Mouse (Mus musculus): ENCODE data around the gene Phf14. TPM values are rescaled to one million over a fixed set of nuclear protein-coding genes. Genes with fewer than 3 reads are reported as not detected.
"Not testable (repeated sequence)": the region's sequence is repeated elsewhere in the genome, so short reads cannot be mapped to it uniquely, and the experiment has no call there.

Phf14 gene
- total RNA-seq (2012; rRNA removed) (23.1 and 25.7 TPM in 2 replicates), polyA plus RNA-seq (2012; ENCODE audit: insufficient read depth in 1 of 2, insufficient read length in 2 of 2, low read depth in 1 of 2, low replicate concordance in 2 of 2, missing spikeins in 1 of 2) (10 to 100 TPM; 29.6 to 58.7 TPM)

GRCm38 (mm10) chr6:11907269-11908032 lies at the start of gene Phf14, which contains the start of gene Ndufa4:
TSS of gene Phf14 (plus strand) at chr6:11907809.
TSS of gene Ndufa4 (minus strand) at chr6:11907497.
- peak within 1 kb of the TSS; percentile 78 to 87 for H3K4me3 ChIP-seq (ENCODE audit: control insufficient read depth in 1 of 2, insufficient read depth in 1 of 2, low read depth in 2 of 2, low read length in 2 of 2)
- DNase-seq (ENCODE audit: low read depth, low spot score): peak; percentile 94
- H3K79me2 ChIP-seq (ENCODE audit: control insufficient read depth, insufficient read depth, low read length, poor library complexity): peaks cover 28% of the 10 kb centered on the region
- peaks cover 3 to 12% of the 10 kb centered on the region in 2 experiments; a peak in 2 of 4 replicates for H3K4me1 ChIP-seq (ENCODE audit: control insufficient read depth in 1 of 2, insufficient read depth in 2 of 2, low read length in 2 of 2)
- H3K9ac ChIP-seq (ENCODE audit: control insufficient read depth, low read depth, low read length, poor library complexity, severe bottlenecking): peak within 1 kb of the TSS; percentile 95
- TF ChIP-seq CHD1 (IDR thresholded peaks at IDR 0.05; ENCODE audit: low read depth, low read length) (no peak), TCF12 (IDR thresholded peaks at IDR 0.05; ENCODE audit: low read depth, low read length) (peak; percentile 52), GATA1 (IDR thresholded peaks at IDR 0.05; ENCODE audit: low read depth, low read length) (no peak), NELFE (IDR thresholded peaks at IDR 0.05; ENCODE audit: low read depth, low read length) (peak; percentile 84), MAFK (IDR thresholded peaks at IDR 0.05; ENCODE audit: borderline replicate concordance, low read depth, low read length) (no peak), TBP (IDR thresholded peaks at IDR 0.05; ENCODE audit: low read depth, low read length) (peak; percentile 92), POLR2A (IDR thresholded peaks at IDR 0.05; ENCODE audit: control insufficient read depth in 1 of 2, insufficient read depth in 1 of 2, low read depth in 1 of 2, low read length in 2 of 2, poor library complexity in 1 of 2) (peak; percentile 83 to 94), ZNF384 (IDR thresholded peaks at IDR 0.05; ENCODE audit: low read depth, low read length) (no peak), ELF1 (IDR thresholded peaks at IDR 0.05; ENCODE audit: low read depth, low read length) (0 out of 2 replicates have a peak, but pooled peaks have one; percentile 24), POLR2AphosphoS5 (IDR thresholded peaks at IDR 0.05; ENCODE audit: borderline replicate concordance, low read depth, low read length) (peak; percentile 68; the same call in 1 of the 2 replicates), EP300 (IDR thresholded peaks at IDR 0.05; ENCODE audit: low read depth in 1 of 2, low read length in 2 of 2) (no peak), MAX (IDR thresholded peaks at IDR 0.05; ENCODE audit: low read length) (peak; percentile 100), ETS1 (IDR thresholded peaks at IDR 0.05; ENCODE audit: low read depth, low read length) (peak; percentile 36; the same call in 1 of the 2 replicates), POLR2AphosphoS2 (IDR thresholded peaks at IDR 0.05; ENCODE audit: low read length) (peak; percentile 96), KAT2A (conservative IDR thresholded peaks at IDR 0.05; ENCODE audit: low read depth, low read length) (peak; percentile 67), MYC (IDR thresholded peaks at IDR 0.05; ENCODE audit: low read depth, low read length) (peak; percentile 77), ZMIZ1 (IDR thresholded peaks at IDR 0.05; ENCODE audit: low read depth, low read length) (peak; percentile 84), MXI1 (IDR thresholded peaks at IDR 0.05; ENCODE audit: low read depth, low read length) (peak; percentile 71), SIN3A (IDR thresholded peaks at IDR 0.05; ENCODE audit: low read length) (peak; percentile 88), HCFC1 (IDR thresholded peaks at IDR 0.05; ENCODE audit: low read depth, low read length) (peak; percentile 93)
- no peaks in the 10 kb centered on the region for H3K27me3 ChIP-seq (ENCODE audit: control insufficient read depth in 1 of 2, insufficient read depth in 2 of 2, low read length in 2 of 2)
- peaks cover 11 to 34% of the 10 kb centered on the region in 2 experiments for H3K36me3 ChIP-seq (ENCODE audit: control insufficient read depth in 1 of 2, insufficient read depth in 2 of 2, low read length in 2 of 2)
- H3K27ac ChIP-seq (ENCODE audit: control insufficient read depth, low read depth, low read length): peak within 1 kb of the TSS; percentile 86
- H3K9me3 ChIP-seq (replicated peaks; ENCODE audit: insufficient read depth, low read length): no peaks in the 10 kb centered on the region

GRCm38 (mm10) chr6:11875364-11875763 lies 32.2 kb upstream of the Phf14 start:
- H3K9ac ChIP-seq (ENCODE audit: control insufficient read depth, low read depth, low read length, poor library complexity, severe bottlenecking); H3K9me3 ChIP-seq (replicated peaks; ENCODE audit: insufficient read depth, low read length); DNase-seq (ENCODE audit: low read depth, low spot score); H3K4me1 ChIP-seq (ENCODE audit: control insufficient read depth in 1 of 2, insufficient read depth in 2 of 2, low read length in 2 of 2); H3K27me3 ChIP-seq (ENCODE audit: control insufficient read depth in 1 of 2, insufficient read depth in 2 of 2, low read length in 2 of 2); H3K36me3 ChIP-seq (ENCODE audit: control insufficient read depth in 1 of 2, insufficient read depth in 2 of 2, low read length in 2 of 2); H3K27ac ChIP-seq (ENCODE audit: control insufficient read depth, low read depth, low read length); H3K4me3 ChIP-seq (ENCODE audit: control insufficient read depth in 1 of 2, insufficient read depth in 1 of 2, low read depth in 2 of 2, low read length in 2 of 2); H3K79me2 ChIP-seq (ENCODE audit: control insufficient read depth, insufficient read depth, low read length, poor library complexity): not testable (repeated sequence)
